Mouse (Mus musculus) ES-E14 (cell line): ENCODE data around the gene Mrpl41. TPM values are rescaled to one million over a fixed set of nuclear protein-coding genes. Genes with fewer than 3 reads are reported as not detected.

Experiments
- DNase-seq: peaks from one replicate; pipeline ENCODE4 v3.0.0-alpha.2; 2013; ENCODE audit warnings: low read depth, low spot score
- H3K27ac ChIP-seq: 2 replicates; pipeline ENCODE4 v1.5.1; 2012; ENCODE audit warnings: low read depth, mild to moderate bottlenecking, low read length, moderate library complexity, mixed read lengths; ENCODE audit not compliant: poor library complexity, insufficient read depth, severe bottlenecking
- H3K36me3 ChIP-seq: 2 replicates; pipeline ENCODE4 v1.6.1; 2012; ENCODE audit warnings: mild to moderate bottlenecking, low read length, moderate library complexity, mixed read lengths; ENCODE audit not compliant: control insufficient read depth, poor library complexity, insufficient read depth, severe bottlenecking
- H3K4me1 ChIP-seq, 2 experiments: fragments of 150-350 bp in 1 of 2; sonication (generic) in 1 of 2; 2 replicates each; pipeline ENCODE4 v1.6.1; 2012; ENCODE audit warnings: low read length in 2 of 2, mild to moderate bottlenecking in 1 of 2, mixed read lengths in 1 of 2; ENCODE audit not compliant: control insufficient read depth in 2 of 2, insufficient read depth in 2 of 2, poor library complexity in 1 of 2
- H3K4me3 ChIP-seq, 2 experiments: fragments of 150-350 bp in 1 of 2; sonication (generic) in 1 of 2; 2 replicates each; pipeline ENCODE4 v1.5.1; 2012; ENCODE audit warnings: low read length in 2 of 2, low read depth in 1 of 2, mild to moderate bottlenecking in 1 of 2, mixed read lengths in 1 of 2; ENCODE audit not compliant: insufficient read depth in 1 of 2, poor library complexity in 1 of 2, severe bottlenecking in 1 of 2
- H3K9ac ChIP-seq: 2 replicates; pipeline ENCODE4 v1.6.1; 2012; ENCODE audit warnings: low read depth, mild to moderate bottlenecking, low read length, mixed read lengths; ENCODE audit not compliant: poor library complexity, insufficient read depth, severe bottlenecking
- H3K9me3 ChIP-seq: fragments of 150-350 bp; sonication (generic); 2 replicates; pipeline ENCODE4 v1.6.1; 2012; ENCODE audit warnings: low read depth, mild to moderate bottlenecking, low read length; ENCODE audit not compliant: control insufficient read depth, insufficient read depth
- CHD2 ChIP-seq: IDR thresholded peaks from 2 replicates; pipeline ENCODE4 v1.6.1; 2014; ENCODE audit warnings: mild to moderate bottlenecking, low read depth, low read length, inconsistent platforms
- HCFC1 ChIP-seq: IDR thresholded peaks from 2 replicates; pipeline ENCODE4 v1.6.1; 2012; ENCODE audit warnings: low read length, inconsistent platforms, borderline replicate concordance; ENCODE audit not compliant: insufficient read depth
- MAFK ChIP-seq: IDR thresholded peaks from 2 replicates; pipeline ENCODE4 v1.6.1; 2014; ENCODE audit warnings: mild to moderate bottlenecking, low read depth, low read length, inconsistent platforms; ENCODE audit not compliant: insufficient read depth
- ZC3H11A ChIP-seq: IDR thresholded peaks from 2 replicates; pipeline ENCODE4 v1.6.1; 2012; ENCODE audit warnings: low read depth, mild to moderate bottlenecking, inconsistent platforms, low read length, borderline replicate concordance
- ZNF384 ChIP-seq: IDR thresholded peaks from 2 replicates; pipeline ENCODE4 v1.6.1; 2012; ENCODE audit warnings: low read depth, low read length, inconsistent platforms
- in situ Hi-C, 2 experiments: fragments of 600-800 bp; cut with MboI; formaldehyde crosslinking; loops; one replicate each; pipeline ENCODE4 v1.15.1; 2025; ENCODE audit warnings: low sequenced_read_pairs in 2 of 2, inconsistent platforms in 1 of 2; ENCODE audit not compliant: unreplicated experiment in 2 of 2
- total RNA-seq: library from RNA; depleted of rRNA; stranded (reverse); fragments of 300-350 nt; gene quantifications from 2 replicates; pipeline ENCODE4 v1.2.3, GENCODE M21; 2012; rRNA removed

Mrpl41 gene
- total RNA-seq = 29.2 and 38.3 TPM in 2 replicates

GRCm38 (mm10) chr2:24974906-24975703 lies at the start of gene Mrpl41:
Mrpl41 (minus strand) TSS chr2:24975098.
- peak within 1 kb of the TSS; percentile 84 for H3K9ac ChIP-seq
- in situ Hi-C loops = no loop called here
- peak; percentile 89 for DNase-seq
- no peaks in the 10 kb centered on the region for H3K9me3 ChIP-seq
- peak within 1 kb of the TSS; percentile 33 for H3K27ac ChIP-seq
- peaks cover 10% of the 10 kb centered on the region for H3K36me3 ChIP-seq
- TF ChIP-seq HCFC1 (no peak), MAFK (no peak), ZC3H11A (no peak), CHD2 (no peak), ZNF384 (no peak)
- H3K4me3 ChIP-seq = peak within 1 kb of the TSS; percentile 82 to 97
- H3K4me1 ChIP-seq = peaks cover 2 to 9% of the 10 kb centered on the region in 2 experiments; a peak in 2 of 4 replicates

GRCm38 (mm10) chr2:25022678-25023077 lies 47.8 kb upstream of the Mrpl41 start:
- Histone ChIP-seq H3K4me1 (peaks cover 2 to 6% of the 10 kb centered on the region in 2 experiments; a peak in 2 of 4 replicates), H3K9me3 (no peaks in the 10 kb centered on the region), H3K4me3 (no peak overlapping the region), H3K27ac (no peak overlapping the region), H3K9ac (no peak overlapping the region), H3K36me3 (no peaks in the 10 kb centered on the region)
- in situ Hi-C loops = no loop called here
- TF ChIP-seq MAFK = no peak
- no peak for TF ChIP-seq HCFC1
- TF ChIP-seq ZNF384 = no peak
- TF ChIP-seq ZC3H11A = no peak
- no peak for TF ChIP-seq CHD2
- DNase-seq = no peak

DNA sequence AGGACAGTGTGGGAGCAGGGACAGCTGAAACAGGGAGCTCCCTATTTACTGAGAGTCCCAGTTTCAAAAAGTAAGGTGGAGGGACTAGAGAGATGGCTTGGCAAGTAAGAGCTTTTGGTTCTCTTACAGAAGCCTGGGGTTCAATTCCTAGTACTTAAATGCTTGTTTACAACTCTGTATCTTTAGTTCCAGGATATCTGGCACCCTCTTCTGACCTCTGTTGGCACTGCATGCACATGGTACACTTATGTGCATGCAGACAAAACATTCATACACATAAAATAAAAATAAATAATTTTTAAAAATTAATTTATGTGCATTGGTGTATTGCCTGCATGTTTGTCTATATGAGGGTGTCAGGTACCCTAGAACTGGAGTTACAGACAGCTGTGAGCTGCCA lies 33.4 kb upstream of the Mrpl41 start:
- H3K36me3 ChIP-seq = no peaks in the 10 kb centered on the region
- TF ChIP-seq MAFK (no peak), HCFC1 (no peak), ZNF384 (no peak), ZC3H11A (no peak), CHD2 (no peak)
- H3K4me1 ChIP-seq = no peaks in the 10 kb centered on the region
- no peak overlapping the region for H3K4me3 ChIP-seq
- in situ Hi-C loops = no loop called here
- no peak overlapping the region for H3K27ac ChIP-seq
- H3K9me3 ChIP-seq = no peaks in the 10 kb centered on the region
- no peak overlapping the region for H3K9ac ChIP-seq
- no peak for DNase-seq

DNA sequence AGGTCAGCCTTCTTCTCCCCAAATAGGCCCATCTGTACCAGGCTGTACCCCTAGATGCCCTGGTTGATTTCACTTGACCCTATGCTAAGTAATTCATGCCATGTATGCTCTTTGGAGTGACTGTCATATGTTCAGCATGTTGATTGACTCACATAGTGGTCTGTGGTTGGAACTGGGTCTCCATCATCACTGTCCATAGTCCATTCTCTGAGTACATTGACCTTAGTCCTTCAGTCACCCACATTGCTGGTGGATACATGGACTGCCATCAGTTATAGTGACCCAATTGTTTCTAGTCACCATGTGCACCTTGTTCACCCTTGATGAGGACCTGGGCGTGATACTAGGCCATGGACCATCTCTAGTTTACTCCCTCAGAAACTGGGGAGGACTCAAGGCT lies 31.9 kb upstream of the Mrpl41 start:
- TF ChIP-seq HCFC1 = no peak
- no peak for TF ChIP-seq CHD2
- no peak for TF ChIP-seq ZNF384
- TF ChIP-seq MAFK = no peak
- TF ChIP-seq ZC3H11A = no peak
- no peaks in the 10 kb centered on the region for H3K36me3 ChIP-seq
- H3K9ac ChIP-seq = no peak overlapping the region
- no peak overlapping the region for H3K27ac ChIP-seq
- no peaks in the 10 kb centered on the region for H3K4me1 ChIP-seq
- no peaks in the 10 kb centered on the region for H3K9me3 ChIP-seq
- in situ Hi-C loops = no loop called here
- DNase-seq = no peak
- no peak overlapping the region for H3K4me3 ChIP-seq
